Mouse (Mus musculus): ENCODE measurements around the gene Sox6. TPM values are rescaled to one million over a fixed set of nuclear protein-coding genes. Genes with fewer than 3 reads are reported as not detected.

Gene Sox6
- polyA plus RNA-seq, 1 experiment from 2014 or later, result 40.6 TPM

DNA sequence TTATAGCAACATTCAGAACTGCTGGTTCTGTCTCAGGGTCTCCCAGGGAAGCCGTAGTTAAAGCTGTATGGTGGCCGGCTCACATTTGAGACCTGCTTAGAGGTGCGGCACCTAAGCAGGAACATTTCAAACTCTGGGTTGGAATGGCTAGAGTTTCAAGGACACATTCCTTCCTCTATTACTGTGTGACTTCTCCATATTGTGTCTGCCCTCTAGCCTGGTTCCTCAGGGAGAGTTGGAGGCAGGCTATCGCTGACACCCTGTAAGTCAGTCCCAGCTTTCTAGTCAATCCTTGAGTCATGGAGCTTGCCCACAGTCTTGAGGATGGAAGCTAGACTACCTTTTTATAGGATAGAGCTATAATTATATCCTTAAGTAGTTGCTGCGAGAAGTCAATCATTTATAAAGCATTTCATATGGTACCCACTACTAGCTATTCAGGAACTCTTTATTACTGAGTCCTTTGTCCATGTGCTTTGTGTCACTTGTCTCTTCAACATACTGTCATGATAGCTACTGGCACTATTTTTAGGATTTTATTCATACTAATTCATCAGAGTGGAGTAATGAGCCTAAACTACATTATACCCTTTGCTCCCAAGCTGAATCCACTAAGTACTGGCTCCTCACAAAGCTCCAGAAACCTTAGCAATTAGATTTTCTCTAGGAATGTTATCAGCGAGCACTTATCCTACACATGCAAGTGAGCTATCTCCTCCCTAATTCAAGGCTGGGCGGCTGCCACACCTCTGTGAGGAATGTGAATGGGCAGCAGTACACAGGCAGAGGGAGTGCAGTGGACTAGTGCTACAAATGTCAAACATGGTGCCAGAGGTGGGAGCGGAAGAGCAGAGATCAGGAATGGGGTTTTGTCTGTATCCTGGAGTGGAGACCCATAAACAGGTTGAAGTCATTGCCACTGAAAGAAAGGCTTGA lies 254.3 kb downstream of the Sox6 start:
- 81% methylated on average over 8 of the region's 8 CpGs for WGBS
- Histone ChIP-seq H3K4me1 (ENCODE audit: control insufficient read depth, insufficient read depth, low read length) (no peaks in the 10 kb centered on the region), H3K9me3 (ENCODE audit: control insufficient read depth, low read depth, low read length) (no peaks in the 10 kb centered on the region), H3K4me3 (ENCODE audit: low read depth, low read length) (no peak overlapping the region), H3K27me3 (ENCODE audit: control insufficient read depth, insufficient read depth, low read length) (no peaks in the 10 kb centered on the region), H3K36me3 (ENCODE audit: control insufficient read depth, insufficient read depth, low read length) (no peaks in the 10 kb centered on the region), H3K9ac (replicated peaks; ENCODE audit: low read depth, low read length) (no peak overlapping the region), H3K27ac (ENCODE audit: low read length) (no peak overlapping the region), H3K4me2 (replicated peaks; ENCODE audit: low read depth, low read length) (no peak overlapping the region)
- peak; percentile 84 for ATAC-seq (ENCODE audit: insufficient number of reproducible peaks, insufficient read depth, low FRiP score, low read depth)

DNA sequence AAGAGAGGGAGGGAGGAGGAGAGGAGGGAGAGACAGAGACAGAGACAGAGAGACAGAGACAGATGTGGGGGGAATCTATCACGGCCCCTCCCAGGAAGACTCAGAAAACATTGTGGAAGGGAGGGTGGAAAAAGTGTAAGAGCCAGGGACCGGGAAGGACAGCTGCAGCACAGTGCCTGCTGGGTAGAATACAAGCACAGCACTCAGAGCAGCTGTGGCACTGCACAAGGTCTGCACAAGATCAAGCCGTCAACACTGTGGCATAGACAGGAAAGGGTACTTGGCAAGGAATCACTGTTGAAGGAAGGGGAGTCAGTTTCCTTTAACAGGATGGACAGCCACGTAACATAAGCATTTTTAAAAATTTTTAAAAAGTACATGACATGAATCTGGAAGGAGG lies 258.4 kb downstream of the Sox6 start:
- WGBS, result 75% methylated on average over 4 of the region's 4 CpGs
- H3K4me1 ChIP-seq (ENCODE audit: control insufficient read depth, insufficient read depth, low read length), result no peaks in the 10 kb centered on the region

DNA sequence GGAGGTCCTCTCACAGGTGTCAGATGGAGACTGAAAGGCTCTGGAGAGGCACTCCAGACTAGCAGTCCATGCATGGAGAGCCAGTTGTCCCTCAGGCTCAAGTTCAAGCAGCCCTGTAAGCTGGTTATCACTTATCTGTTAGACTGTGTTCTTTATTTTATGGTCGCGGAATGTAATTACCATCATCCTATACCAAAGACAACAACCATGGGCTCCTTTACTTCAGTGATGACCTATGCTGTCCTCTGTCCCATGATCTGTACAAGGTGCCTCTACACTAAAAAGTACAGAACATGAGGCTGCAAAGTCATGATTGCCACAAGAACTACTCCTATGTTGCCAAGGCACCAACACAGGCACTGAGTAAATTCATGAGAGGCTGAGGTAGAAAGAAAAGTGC lies 259.1 kb downstream of the Sox6 start:
- Histone ChIP-seq H3K27ac (ENCODE audit: low read length) (no peak overlapping the region), H3K27me3 (ENCODE audit: control insufficient read depth, insufficient read depth, low read length) (no peaks in the 10 kb centered on the region), H3K36me3 (ENCODE audit: control insufficient read depth, insufficient read depth, low read length) (no peaks in the 10 kb centered on the region), H3K4me2 (replicated peaks; ENCODE audit: low read depth, low read length) (no peak overlapping the region), H3K9ac (replicated peaks; ENCODE audit: low read depth, low read length) (no peak overlapping the region), H3K4me1 (ENCODE audit: control insufficient read depth, insufficient read depth, low read length) (no peaks in the 10 kb centered on the region), H3K4me3 (ENCODE audit: low read depth, low read length) (no peak overlapping the region), H3K9me3 (ENCODE audit: control insufficient read depth, low read depth, low read length) (no peaks in the 10 kb centered on the region)
- WGBS, result 95% methylated on average over 2 of the region's 2 CpGs
- ATAC-seq (ENCODE audit: insufficient number of reproducible peaks, insufficient read depth, low FRiP score, low read depth), result no peak

More for the DNA sequence above, 258.4 kb downstream of the Sox6 start:
- Histone ChIP-seq H3K27ac (ENCODE audit: low read length) (no peak overlapping the region), H3K36me3 (ENCODE audit: control insufficient read depth, insufficient read depth, low read length) (no peaks in the 10 kb centered on the region), H3K27me3 (ENCODE audit: control insufficient read depth, insufficient read depth, low read length) (no peaks in the 10 kb centered on the region), H3K4me2 (replicated peaks; ENCODE audit: low read depth, low read length) (no peak overlapping the region), H3K9me3 (ENCODE audit: control insufficient read depth, low read depth, low read length) (no peaks in the 10 kb centered on the region), H3K4me3 (ENCODE audit: low read depth, low read length) (no peak overlapping the region), H3K9ac (replicated peaks; ENCODE audit: low read depth, low read length) (no peak overlapping the region)
- no peak for ATAC-seq (ENCODE audit: insufficient number of reproducible peaks, insufficient read depth, low FRiP score, low read depth)

DNA sequence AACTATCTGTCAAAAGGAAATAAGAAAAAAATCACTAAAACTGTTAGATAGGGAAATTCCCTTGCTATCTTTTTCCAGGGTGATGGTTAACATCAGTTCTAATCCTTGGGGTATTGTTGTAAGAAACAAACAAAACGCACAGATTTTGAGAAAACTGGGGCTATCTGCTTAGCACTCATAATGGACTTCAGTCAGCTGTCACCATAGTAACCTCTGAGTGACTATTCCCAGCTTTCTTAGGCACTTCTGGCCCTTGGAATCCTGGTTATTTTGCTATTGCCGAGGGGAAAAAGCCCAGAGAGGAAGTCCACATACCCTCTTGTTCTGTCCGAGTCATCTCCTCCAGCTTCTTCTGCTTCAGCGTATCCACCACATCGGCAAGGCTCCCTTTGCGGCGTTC lies 261.9 kb downstream of the Sox6 start:
- Histone ChIP-seq H3K9ac (replicated peaks; ENCODE audit: low read depth, low read length) (no peak overlapping the region), H3K9me3 (ENCODE audit: control insufficient read depth, low read depth, low read length) (no peaks in the 10 kb centered on the region), H3K36me3 (ENCODE audit: control insufficient read depth, insufficient read depth, low read length) (no peaks in the 10 kb centered on the region), H3K27me3 (ENCODE audit: control insufficient read depth, insufficient read depth, low read length) (no peaks in the 10 kb centered on the region), H3K4me1 (ENCODE audit: control insufficient read depth, insufficient read depth, low read length) (no peaks in the 10 kb centered on the region), H3K27ac (ENCODE audit: low read length) (no peak overlapping the region), H3K4me2 (replicated peaks; ENCODE audit: low read depth, low read length) (no peak overlapping the region), H3K4me3 (ENCODE audit: low read depth, low read length) (no peak overlapping the region)
- WGBS, result 73% methylated on average over 7 of the region's 7 CpGs
- ATAC-seq (ENCODE audit: insufficient number of reproducible peaks, insufficient read depth, low FRiP score, low read depth), result no peak

DNA sequence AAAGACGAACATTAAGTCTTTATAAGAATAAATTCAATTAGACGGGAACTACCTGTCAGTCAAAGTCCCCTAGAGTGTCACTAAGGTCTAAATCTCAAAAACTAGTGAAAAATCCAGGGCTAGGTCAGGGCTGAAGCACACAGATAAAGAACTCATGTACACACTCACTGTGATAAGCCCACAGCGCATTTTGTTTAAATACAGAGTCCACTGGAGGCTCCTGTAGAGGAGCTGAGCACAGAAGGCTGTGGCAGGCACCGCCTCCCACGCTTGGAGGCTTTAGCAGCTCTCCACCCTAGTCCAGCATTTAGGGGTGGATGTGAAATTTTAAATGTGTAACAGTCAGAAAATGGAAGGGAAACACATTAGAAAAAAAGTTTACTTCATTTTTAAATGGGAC lies 262.3 kb downstream of the Sox6 start:
- H3K4me3 ChIP-seq (ENCODE audit: low read depth, low read length), result no peak overlapping the region
- ATAC-seq (ENCODE audit: insufficient number of reproducible peaks, insufficient read depth, low FRiP score, low read depth), result 0 out of 2 replicates have a peak, but pooled peaks have one; percentile 37
- no peaks in the 10 kb centered on the region for H3K36me3 ChIP-seq (ENCODE audit: control insufficient read depth, insufficient read depth, low read length)
- no peaks in the 10 kb centered on the region for H3K9me3 ChIP-seq (ENCODE audit: control insufficient read depth, low read depth, low read length)
- H3K9ac ChIP-seq (replicated peaks; ENCODE audit: low read depth, low read length), result no peak overlapping the region
- H3K4me2 ChIP-seq (replicated peaks; ENCODE audit: low read depth, low read length), result no peak overlapping the region
- 56% methylated on average over 5 of the region's 5 CpGs for WGBS
- no peaks in the 10 kb centered on the region for H3K4me1 ChIP-seq (ENCODE audit: control insufficient read depth, insufficient read depth, low read length)
- H3K27ac ChIP-seq (ENCODE audit: low read length), result no peak overlapping the region
- H3K27me3 ChIP-seq (ENCODE audit: control insufficient read depth, insufficient read depth, low read length), result no peaks in the 10 kb centered on the region

DNA sequence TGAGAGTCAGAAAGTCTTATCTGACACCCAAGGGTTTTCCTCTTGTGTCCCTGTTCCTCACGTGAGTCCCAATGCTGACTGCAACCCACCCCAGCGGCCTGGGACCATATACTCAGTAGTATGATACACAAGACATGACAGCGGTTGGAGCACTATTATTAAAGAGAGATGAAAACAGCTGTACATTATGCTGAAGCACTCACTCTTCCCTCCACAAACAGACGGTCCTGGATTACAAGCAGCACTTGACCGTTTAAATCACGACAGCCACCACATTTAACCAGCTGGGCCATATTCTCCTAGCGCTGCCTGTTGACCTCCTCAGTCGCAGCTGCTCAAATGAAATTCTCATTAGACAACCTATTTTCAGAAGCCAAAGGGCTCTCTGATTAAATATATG lies 272.3 kb downstream of the Sox6 start:
- no peaks in the 10 kb centered on the region for H3K4me1 ChIP-seq (ENCODE audit: control insufficient read depth, insufficient read depth, low read length)
- 63% methylated on average over 8 of the region's 8 CpGs for WGBS
- H3K4me2 ChIP-seq (replicated peaks; ENCODE audit: low read depth, low read length), result no peak overlapping the region
- H3K36me3 ChIP-seq (ENCODE audit: control insufficient read depth, insufficient read depth, low read length), result no peaks in the 10 kb centered on the region
- no peak overlapping the region for H3K4me3 ChIP-seq (ENCODE audit: low read depth, low read length)
- no peaks in the 10 kb centered on the region for H3K9me3 ChIP-seq (ENCODE audit: control insufficient read depth, low read depth, low read length)
- H3K27me3 ChIP-seq (ENCODE audit: control insufficient read depth, insufficient read depth, low read length), result no peaks in the 10 kb centered on the region
- no peak for ATAC-seq (ENCODE audit: insufficient number of reproducible peaks, insufficient read depth, low FRiP score, low read depth)
- no peak overlapping the region for H3K27ac ChIP-seq (ENCODE audit: low read length)
- H3K9ac ChIP-seq (replicated peaks; ENCODE audit: low read depth, low read length), result no peak overlapping the region

DNA sequence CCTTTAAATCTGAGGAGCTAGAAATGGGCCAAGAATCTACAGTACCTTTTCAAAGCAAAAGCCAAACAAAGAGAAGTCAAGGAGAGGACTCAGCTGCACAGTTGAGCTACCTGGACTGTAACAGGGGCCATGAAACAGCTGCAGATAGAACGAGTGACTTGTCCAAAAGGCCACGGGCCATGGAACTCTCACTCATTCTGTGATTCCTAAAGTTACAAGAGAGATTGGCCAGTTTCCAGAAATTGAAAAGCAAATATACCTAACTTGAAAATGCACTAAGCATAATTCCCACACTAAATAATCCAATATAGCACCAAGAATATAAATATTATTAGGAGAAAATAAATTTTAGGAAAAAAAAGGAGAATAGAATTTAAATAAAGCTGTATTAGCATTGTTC lies 274.7 kb downstream of the Sox6 start:
- H3K4me2 ChIP-seq (replicated peaks; ENCODE audit: low read depth, low read length), result no peak overlapping the region
- H3K27ac ChIP-seq (ENCODE audit: low read length), result no peak overlapping the region
- H3K9me3 ChIP-seq (ENCODE audit: control insufficient read depth, low read depth, low read length), result no peaks in the 10 kb centered on the region
- no peak overlapping the region for H3K9ac ChIP-seq (replicated peaks; ENCODE audit: low read depth, low read length)
- H3K36me3 ChIP-seq (ENCODE audit: control insufficient read depth, insufficient read depth, low read length), result no peaks in the 10 kb centered on the region
- no peaks in the 10 kb centered on the region for H3K27me3 ChIP-seq (ENCODE audit: control insufficient read depth, insufficient read depth, low read length)
- no peak for ATAC-seq (ENCODE audit: insufficient number of reproducible peaks, insufficient read depth, low FRiP score, low read depth)
- WGBS, result 38% methylated on average over 2 of the region's 2 CpGs
- H3K4me1 ChIP-seq (ENCODE audit: control insufficient read depth, insufficient read depth, low read length), result no peaks in the 10 kb centered on the region
- no peak overlapping the region for H3K4me3 ChIP-seq (ENCODE audit: low read depth, low read length)

DNA sequence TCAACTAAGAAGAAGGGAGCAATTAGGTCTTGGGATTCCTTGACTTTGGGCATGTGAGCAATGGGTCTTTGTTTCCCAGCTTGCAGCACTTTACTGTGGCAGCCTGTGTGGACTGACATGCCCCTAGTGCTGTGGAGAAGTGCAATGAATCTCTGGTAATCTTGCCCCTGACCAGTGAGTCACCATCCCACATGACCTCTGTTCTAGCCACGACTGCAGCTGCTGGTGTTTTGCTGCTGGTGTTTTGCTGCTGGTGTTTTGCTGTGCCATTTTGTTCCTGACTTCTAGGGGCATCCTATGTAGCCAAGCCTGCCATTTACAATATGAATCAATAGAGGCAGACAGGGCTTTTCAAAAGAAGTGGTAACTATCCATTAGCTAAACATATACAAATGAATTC lies 280.4 kb downstream of the Sox6 start:
- no peaks in the 10 kb centered on the region for H3K4me1 ChIP-seq (ENCODE audit: control insufficient read depth, insufficient read depth, low read length)
- no peak overlapping the region for H3K4me3 ChIP-seq (ENCODE audit: low read depth, low read length)
- H3K27me3 ChIP-seq (ENCODE audit: control insufficient read depth, insufficient read depth, low read length), result no peaks in the 10 kb centered on the region
- WGBS, result 30% methylated on average over 1 of the region's 1 CpGs
- no peaks in the 10 kb centered on the region for H3K9me3 ChIP-seq (ENCODE audit: control insufficient read depth, low read depth, low read length)
- H3K27ac ChIP-seq (ENCODE audit: low read length), result no peak overlapping the region
- no peak for ATAC-seq (ENCODE audit: insufficient number of reproducible peaks, insufficient read depth, low FRiP score, low read depth)
- H3K9ac ChIP-seq (replicated peaks; ENCODE audit: low read depth, low read length), result no peak overlapping the region
- no peak overlapping the region for H3K4me2 ChIP-seq (replicated peaks; ENCODE audit: low read depth, low read length)
- H3K36me3 ChIP-seq (ENCODE audit: control insufficient read depth, insufficient read depth, low read length), result no peaks in the 10 kb centered on the region

DNA sequence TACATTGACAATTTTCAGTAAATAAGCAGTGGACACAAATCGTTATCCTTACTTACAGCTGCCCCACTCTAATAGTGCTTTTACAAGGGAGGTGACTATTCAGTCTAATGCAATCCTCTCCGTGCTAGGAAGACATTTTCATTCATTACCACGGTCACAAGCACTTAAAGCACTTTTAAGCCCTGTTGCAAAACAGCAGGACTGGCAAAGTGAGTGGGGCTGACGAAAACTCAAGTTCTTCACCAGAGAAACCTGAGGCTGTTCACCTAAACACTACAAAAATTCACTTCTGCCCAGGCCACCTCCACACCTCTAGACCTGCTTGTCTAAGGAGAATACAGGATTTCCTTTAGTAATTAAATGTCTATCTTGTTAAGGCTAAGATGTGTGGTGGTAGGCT lies 283.3 kb downstream of the Sox6 start:
- Histone ChIP-seq H3K27me3 (ENCODE audit: control insufficient read depth, insufficient read depth, low read length) (no peaks in the 10 kb centered on the region), H3K4me2 (replicated peaks; ENCODE audit: low read depth, low read length) (no peak overlapping the region), H3K9me3 (ENCODE audit: control insufficient read depth, low read depth, low read length) (no peaks in the 10 kb centered on the region), H3K9ac (replicated peaks; ENCODE audit: low read depth, low read length) (no peak overlapping the region), H3K4me3 (ENCODE audit: low read depth, low read length) (no peak overlapping the region), H3K27ac (ENCODE audit: low read length) (no peak overlapping the region), H3K4me1 (ENCODE audit: control insufficient read depth, insufficient read depth, low read length) (peaks cover 10% of the 10 kb centered on the region; the same call in 1 of the 2 replicates), H3K36me3 (ENCODE audit: control insufficient read depth, insufficient read depth, low read length) (no peaks in the 10 kb centered on the region)
- ATAC-seq (ENCODE audit: insufficient number of reproducible peaks, insufficient read depth, low FRiP score, low read depth), result no peak
- 49% methylated on average over 4 of the region's 4 CpGs for WGBS
